In genomic region chr5:125271531-125272203, GRCm38 (mm10) we compare ENCODE assay signal across 8 mouse cellular contexts.
DNase-seq lines count a peak whose midpoint lies in the region; ATAC-seq and TF ChIP-seq lines count a peak whose summit lies in the region.

No protein-coding gene starts in this region.

- no peaks in the 10 kb centered on the region for H3K27me3 ChIP-seq in hindbrain, embryonic 11.5 days (ENCODE audit: control insufficient read depth, insufficient read depth, low read length)
- no peaks in the 10 kb centered on the region for H3K27me3 ChIP-seq in hindbrain, embryonic 13.5 days
- H3K27me3 ChIP-seq in intestine, postnatal 0 days (replicated peaks; ENCODE audit: control insufficient read depth, insufficient read depth, low read length) = peaks cover 7% of the 10 kb centered on the region
- no peaks in the 10 kb centered on the region for H3K27me3 ChIP-seq in midbrain, embryonic 14.5 days (ENCODE audit: control insufficient read depth, insufficient read depth, low read length)

- 13% methylated on average over 15 of the region's 15 CpGs for WGBS in hindbrain, embryonic 11.5 days
- WGBS in hindbrain, embryonic 13.5 days = 12% methylated on average over 15 of the region's 15 CpGs
- WGBS in intestine, postnatal 0 days = 11% methylated on average over 15 of the region's 15 CpGs
- WGBS in midbrain, embryonic 14.5 days = 11% methylated on average over 15 of the region's 15 CpGs

- no peak overlapping the region for H3K9ac ChIP-seq in hindbrain, embryonic 11.5 days (ENCODE audit: low read depth, low read length)
- no peak overlapping the region for H3K9ac ChIP-seq in hindbrain, embryonic 13.5 days
- no peak overlapping the region for H3K9ac ChIP-seq in intestine, postnatal 0 days (ENCODE audit: low read depth, low read length)
- no peak overlapping the region for H3K9ac ChIP-seq in midbrain, embryonic 14.5 days (replicated peaks; ENCODE audit: low read length)

- intact Hi-C loops in left cerebral cortex, postnatal 36 days (cut with DNase I) = loop anchor here (2.0 to 5.0 kb wide), 3 partner anchors 96 to 371 kb away; no protein-coding TSS in a partner anchor

- H3K4me1 ChIP-seq in hindbrain, embryonic 11.5 days (replicated peaks; ENCODE audit: control insufficient read depth, insufficient read depth, low read length) = no peaks in the 10 kb centered on the region; the same call in 1 of the 2 replicates
- H3K4me1 ChIP-seq in hindbrain, embryonic 13.5 days (replicated peaks) = peaks cover 35% of the 10 kb centered on the region
- H3K4me1 ChIP-seq in intestine, postnatal 0 days (replicated peaks; ENCODE audit: control insufficient read depth, insufficient read depth, low read length) = no peaks in the 10 kb centered on the region
- peaks cover 12% of the 10 kb centered on the region for H3K4me1 ChIP-seq in midbrain, embryonic 14.5 days (ENCODE audit: control insufficient read depth, insufficient read depth, low read length)

- ATAC-seq in hindbrain, embryonic 11.5 days (ENCODE audit: low FRiP score) = peak; percentile 37; the same call in 1 of the 2 replicates
- no peak for ATAC-seq in hindbrain, embryonic 13.5 days (ENCODE audit: low FRiP score)
- ATAC-seq in intestine, postnatal 0 days = peak; percentile 50
- peak; percentile 49; the same call in 1 of the 2 replicates for ATAC-seq in midbrain, embryonic 14.5 days (ENCODE audit: low FRiP score, low TSS enrichment)

- peak; percentile 94 for DNase-seq in hindbrain, embryonic 11.5 days (ENCODE audit: low spot score)
- peak; percentile 95 to 96 for DNase-seq in cerebellum, postnatal 14 days
- DNase-seq in frontal cortex, postnatal 36 days (ENCODE audit: low spot score in 2 of 2) = peak; percentile 77 to 88
- DNase-seq in left cerebral cortex, postnatal 36 days (ENCODE audit: low spot score in 2 of 2) = peak; percentile 56 to 79
- peak; percentile 95 for DNase-seq in midbrain, embryonic 14.5 days
- DNase-seq in spleen, postnatal 36 days (ENCODE audit: low spot score in 2 of 2) = peak; percentile 54 to 67

- no peaks in the 10 kb centered on the region for H3K9me3 ChIP-seq in hindbrain, embryonic 11.5 days (ENCODE audit: control insufficient read depth, low read length)
- H3K9me3 ChIP-seq in hindbrain, embryonic 13.5 days = no peaks in the 10 kb centered on the region
- no peaks in the 10 kb centered on the region for H3K9me3 ChIP-seq in intestine, postnatal 0 days (ENCODE audit: control insufficient read depth)
- H3K9me3 ChIP-seq in midbrain, embryonic 14.5 days (ENCODE audit: control insufficient read depth, low read length) = no peaks in the 10 kb centered on the region

- no peak overlapping the region for H3K4me2 ChIP-seq in hindbrain, embryonic 11.5 days (replicated peaks; ENCODE audit: low read depth, low read length)
- no peak overlapping the region for H3K4me2 ChIP-seq in hindbrain, embryonic 13.5 days
- H3K4me2 ChIP-seq in intestine, postnatal 0 days (replicated peaks; ENCODE audit: low read depth) = no peak overlapping the region
- H3K4me2 ChIP-seq in midbrain, embryonic 14.5 days (ENCODE audit: low read length) = no peak overlapping the region

- TF ChIP-seq CTCF in intestine, postnatal 0 days (IDR thresholded peaks at IDR 0.05; ENCODE audit: low read depth) = peak; percentile 96

- no peaks in the 10 kb centered on the region for H3K36me3 ChIP-seq in hindbrain, embryonic 11.5 days (ENCODE audit: control insufficient read depth, insufficient read depth, low read length)
- no peaks in the 10 kb centered on the region for H3K36me3 ChIP-seq in hindbrain, embryonic 13.5 days
- no peaks in the 10 kb centered on the region for H3K36me3 ChIP-seq in intestine, postnatal 0 days (ENCODE audit: control insufficient read depth, insufficient read depth)
- no peaks in the 10 kb centered on the region for H3K36me3 ChIP-seq in midbrain, embryonic 14.5 days (ENCODE audit: control insufficient read depth, insufficient read depth, low read length)

- no peak overlapping the region for H3K27ac ChIP-seq in hindbrain, embryonic 11.5 days (ENCODE audit: low read depth, low read length)
- H3K27ac ChIP-seq in hindbrain, embryonic 13.5 days = no peak overlapping the region
- no peak overlapping the region for H3K27ac ChIP-seq in intestine, postnatal 0 days (ENCODE audit: low read depth, low read length)
- H3K27ac ChIP-seq in midbrain, embryonic 14.5 days (replicated peaks; ENCODE audit: low read depth, low read length) = no peak overlapping the region

- no peak overlapping the region for H3K4me3 ChIP-seq in hindbrain, embryonic 11.5 days (ENCODE audit: low read depth, low read length)
- H3K4me3 ChIP-seq in hindbrain, embryonic 13.5 days = no peak overlapping the region
- no peak overlapping the region for H3K4me3 ChIP-seq in intestine, postnatal 0 days (ENCODE audit: low read depth, low read length)
- no peak overlapping the region for H3K4me3 ChIP-seq in midbrain, embryonic 14.5 days (replicated peaks; ENCODE audit: low read depth, low read length)
